Mouse (Mus musculus) right cerebral cortex, postnatal 14 days (tissue): ENCODE results near the gene Cat.

Source experiments
- DNase-seq: peaks from one replicate; pipeline ENCODE4 v3.0.0; 2022

Gene Cat

DNA sequence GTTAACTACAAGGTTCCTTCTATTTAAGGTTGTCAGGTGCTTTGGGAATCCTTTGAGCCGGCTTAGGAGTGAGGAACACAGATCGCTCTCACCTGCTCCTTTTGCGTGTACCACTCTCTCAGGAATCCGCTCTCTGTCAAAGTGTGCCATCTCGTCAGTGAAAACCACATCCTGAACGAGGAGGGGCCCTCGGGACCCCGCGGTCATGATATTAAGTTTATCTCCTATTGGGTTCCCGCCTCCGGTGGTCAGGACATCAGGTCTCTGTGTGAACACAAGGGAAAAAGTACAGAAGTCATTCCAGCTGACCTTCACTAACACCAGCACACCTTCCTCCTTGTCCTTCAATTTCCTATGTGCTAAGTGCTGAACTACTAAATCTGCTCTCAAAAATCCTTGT lies 8.3 kb downstream of the Cat start:
- no peak for DNase-seq

DNA sequence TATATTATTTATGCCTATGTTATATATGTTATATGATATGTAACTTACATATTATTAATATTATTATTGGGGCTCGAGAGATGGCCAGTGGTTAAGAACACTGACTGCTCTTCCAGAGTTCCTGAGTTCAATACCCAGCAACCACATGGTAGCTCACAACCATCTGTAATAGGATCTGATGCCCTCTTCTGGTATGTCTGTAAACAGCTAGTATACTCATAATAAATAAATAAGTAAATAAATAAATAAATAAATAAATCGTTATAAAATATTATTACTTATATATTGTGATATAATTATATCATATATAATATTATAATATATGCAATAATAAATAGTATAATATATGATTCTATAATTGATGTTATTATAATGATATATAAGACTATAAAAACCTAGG lies 8.8 kb downstream of the Cat start:
- no peak for DNase-seq

- DNase-seq, result no peak
Measured at GRCm38 (mm10) chr2:103473362-103473761, 11.6 kb downstream of the Cat start.

DNA sequence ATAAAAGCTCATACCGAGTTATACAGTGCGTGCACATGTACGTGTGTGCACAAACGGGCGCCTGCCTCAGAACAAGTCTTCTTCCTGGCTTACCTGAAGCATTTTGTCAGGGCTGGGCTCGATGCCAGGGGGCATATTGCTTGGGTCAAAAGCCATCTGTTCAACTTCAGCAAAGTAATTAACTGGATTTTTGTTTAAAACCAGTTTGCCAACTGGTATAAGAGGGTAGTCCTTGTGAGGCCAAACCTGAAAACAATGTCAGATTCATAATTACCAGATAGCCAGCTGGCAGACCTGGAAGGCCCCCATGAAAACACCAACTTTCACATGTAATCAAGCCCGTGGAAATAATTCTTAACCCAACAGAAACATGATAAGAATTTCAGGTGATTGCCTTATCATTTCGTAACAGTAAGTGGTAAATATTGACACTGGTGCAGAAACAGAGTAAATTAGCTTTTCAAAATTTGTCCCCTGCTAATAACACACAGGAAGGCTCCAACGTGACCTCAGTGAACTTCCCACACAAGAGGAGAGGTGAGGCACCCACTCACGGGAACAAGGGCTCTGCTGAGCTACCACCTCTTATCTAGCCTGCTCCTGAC lies 17.9 kb downstream of the Cat start:
- DNase-seq, result no peak

- DNase-seq, result no peak
Measured at GRCm38 (mm10) chr2:103466272-103466671, 18.7 kb downstream of the Cat start.

- no peak for DNase-seq
Measured at GRCm38 (mm10) chr2:103465429-103465828, 19.5 kb downstream of the Cat start.

DNA sequence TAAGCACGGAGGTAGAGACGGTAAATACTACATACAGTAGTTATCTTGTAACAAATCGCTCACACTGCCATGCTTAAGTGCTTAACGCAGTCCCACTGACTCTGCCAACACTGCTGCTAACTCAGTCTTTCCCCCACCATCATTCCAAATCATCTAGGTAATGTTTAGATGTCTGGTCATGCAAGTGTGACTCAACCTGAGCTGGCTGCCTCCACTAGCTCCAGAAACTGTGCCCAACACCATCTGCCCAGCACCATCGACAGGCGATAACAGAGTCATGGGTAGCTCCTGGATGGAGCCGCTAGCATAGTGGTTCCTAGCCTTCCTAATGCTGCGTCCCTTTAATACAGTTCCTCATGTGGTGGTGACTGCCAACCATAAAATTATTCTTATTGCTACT lies 20.4 kb downstream of the Cat start:
- no peak for DNase-seq

GRCm38 (mm10) chr2:103462746-103463145 lies 22.2 kb downstream of the Cat start:
- no peak for DNase-seq

DNA sequence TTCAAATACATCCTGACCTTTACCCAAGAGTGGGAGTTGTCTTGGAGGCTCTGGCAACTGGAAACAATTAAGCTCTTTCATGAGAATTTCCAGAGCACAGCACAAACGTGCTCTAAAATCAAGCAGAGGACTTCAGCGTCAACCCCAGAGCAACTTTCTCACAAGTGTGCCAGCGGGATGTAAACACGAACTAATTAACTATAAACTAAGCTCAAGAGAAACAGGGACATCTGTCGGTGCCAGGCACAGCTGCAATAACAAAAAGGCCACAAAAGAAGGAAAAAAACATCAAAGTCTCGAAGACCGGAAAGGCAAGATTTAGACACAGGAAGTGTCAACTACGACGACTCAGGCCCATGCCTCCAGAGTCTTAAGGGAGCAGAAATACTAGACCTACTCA lies 23.2 kb downstream of the Cat start:
- DNase-seq, result no peak

GRCm38 (mm10) chr2:103461210-103461609 lies 23.8 kb downstream of the Cat start:
- DNase-seq, result no peak

- no peak for DNase-seq
Measured at GRCm38 (mm10) chr2:103459069-103459468, 25.9 kb downstream of the Cat start.

DNA sequence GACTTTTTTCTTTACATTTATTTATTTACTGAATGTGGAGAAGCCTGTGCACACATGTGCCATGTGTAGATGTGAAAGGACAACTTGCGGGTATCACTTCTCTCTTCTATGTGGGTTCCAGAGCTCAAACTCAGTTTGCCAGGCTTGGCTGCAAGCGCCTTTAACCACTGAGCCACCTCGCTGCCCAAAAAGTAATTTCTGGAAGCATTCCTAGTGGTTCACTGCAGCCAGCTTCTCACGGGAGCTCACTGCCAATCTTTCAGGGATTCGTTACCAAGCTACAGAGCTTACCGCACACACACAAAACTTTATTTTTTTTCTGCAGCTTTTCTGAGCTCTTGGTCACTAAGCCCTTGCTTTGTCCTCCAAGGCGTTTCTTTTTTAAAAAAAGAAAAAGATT lies 27.3 kb downstream of the Cat start:
- no peak for DNase-seq

GRCm38 (mm10) chr2:103457048-103457447 lies 27.9 kb downstream of the Cat start:
- no peak for DNase-seq

DNA sequence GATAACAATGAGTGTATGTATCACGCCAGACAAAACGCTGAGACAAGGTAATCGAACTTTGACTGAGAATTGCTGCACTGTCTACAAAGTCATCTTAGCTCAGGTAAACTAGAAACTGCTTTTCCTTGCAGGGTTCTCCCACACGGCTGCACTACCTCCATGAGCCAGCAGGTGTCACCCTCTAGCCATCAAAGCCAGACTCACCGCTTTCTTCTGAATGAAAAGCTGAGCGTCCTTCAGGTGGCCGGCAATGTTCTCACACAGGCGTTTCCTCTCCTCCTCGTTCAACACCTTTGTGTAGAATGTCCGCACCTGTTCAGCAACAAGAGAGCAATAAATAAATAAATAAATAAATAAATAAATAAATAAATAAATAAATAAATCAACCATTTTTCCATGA lies 28.3 kb downstream of the Cat start:
- peak; percentile 87 for DNase-seq

DNA sequence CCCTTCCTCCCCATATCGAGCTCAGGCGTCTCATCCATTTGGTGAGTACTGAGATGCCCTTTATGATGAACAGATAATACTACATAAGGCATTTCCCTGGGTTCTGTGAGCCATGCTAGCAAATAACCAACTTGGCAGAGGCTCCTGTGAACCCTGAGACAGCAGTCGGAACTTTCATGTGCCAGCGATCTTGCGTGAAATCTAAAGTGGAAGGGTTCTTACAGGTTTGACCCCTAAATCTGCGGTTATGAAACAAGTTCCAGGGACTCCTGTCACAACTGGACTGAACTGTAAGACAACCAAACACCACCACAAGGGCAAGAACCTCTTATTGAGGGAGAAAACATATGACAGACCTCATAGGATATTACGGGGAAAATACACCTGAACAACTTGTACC lies 29.2 kb downstream of the Cat start:
- DNase-seq, result no peak

DNA sequence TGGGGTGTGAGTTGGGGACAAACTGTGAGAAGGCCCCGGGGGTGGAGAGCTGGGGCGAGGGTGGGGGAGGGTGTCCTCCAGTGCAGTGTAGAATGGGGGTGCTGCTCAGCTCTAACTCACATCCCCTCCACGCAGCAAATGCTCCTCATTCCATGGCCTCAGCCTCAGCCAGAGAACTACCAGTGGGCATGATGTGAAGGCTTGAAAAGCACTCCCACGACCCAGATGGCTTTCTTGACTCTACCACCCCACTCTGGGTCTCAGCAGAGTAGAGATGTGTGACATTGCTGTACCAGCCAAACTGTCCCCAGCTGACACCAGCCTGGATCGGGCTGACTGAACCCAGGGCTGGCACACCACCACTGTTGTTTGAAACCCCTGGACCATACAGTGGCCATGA lies 32.4 kb downstream of the Cat start:
- DNase-seq, result no peak

- DNase-seq, result no peak
Measured at GRCm38 (mm10) chr2:103450267-103450666, 34.7 kb downstream of the Cat start.

DNA sequence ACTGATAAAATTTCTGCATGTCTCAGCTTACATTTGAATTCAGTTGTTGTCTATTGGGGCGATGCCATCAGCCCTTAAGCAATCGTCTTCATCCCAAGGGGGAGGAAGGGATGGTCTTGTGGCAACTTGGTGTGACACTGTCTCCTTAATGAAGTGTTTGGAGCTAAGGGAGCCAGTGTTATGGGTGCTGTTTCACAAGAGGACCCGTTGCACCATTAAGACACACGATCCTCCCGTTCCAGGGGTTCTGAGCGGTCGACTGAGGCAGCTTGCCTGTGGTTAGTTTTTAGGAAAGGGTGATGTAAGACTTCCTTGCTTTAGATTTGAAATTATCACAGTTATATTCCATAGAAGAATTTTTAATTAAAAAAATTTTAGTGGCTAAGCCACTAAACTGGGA lies 35.1 kb downstream of the Cat start:
- no peak for DNase-seq

DNA sequence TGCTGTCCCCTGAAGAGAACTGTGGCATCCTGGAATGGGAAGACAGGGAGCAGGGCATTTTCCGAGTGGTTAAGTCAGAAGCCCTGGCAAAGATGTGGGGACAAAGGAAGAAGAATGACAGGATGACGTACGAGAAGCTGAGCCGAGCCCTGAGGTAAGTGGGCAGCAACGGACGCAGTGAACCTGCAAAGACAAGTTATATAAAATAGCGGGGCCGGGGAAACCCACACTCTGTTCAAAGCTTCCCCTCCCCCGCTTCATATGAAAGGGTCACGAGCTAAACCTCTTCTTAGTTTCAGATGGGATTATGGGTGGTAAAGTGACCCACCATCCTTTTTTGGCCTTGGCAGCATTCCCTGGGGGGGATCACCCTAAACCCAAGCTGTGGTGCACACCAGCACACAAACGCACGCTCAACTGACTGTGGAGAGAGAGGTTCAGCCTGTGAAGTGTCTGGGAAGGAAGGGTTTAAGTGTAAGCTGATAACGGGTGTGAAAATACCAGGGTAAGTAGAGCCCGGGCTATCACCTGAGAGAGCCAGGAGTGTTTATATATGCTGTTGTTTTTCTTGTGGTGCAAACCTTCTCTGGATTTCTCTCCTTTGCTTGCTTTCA lies 35.9 kb downstream of the Cat start:
- no peak for DNase-seq

DNA sequence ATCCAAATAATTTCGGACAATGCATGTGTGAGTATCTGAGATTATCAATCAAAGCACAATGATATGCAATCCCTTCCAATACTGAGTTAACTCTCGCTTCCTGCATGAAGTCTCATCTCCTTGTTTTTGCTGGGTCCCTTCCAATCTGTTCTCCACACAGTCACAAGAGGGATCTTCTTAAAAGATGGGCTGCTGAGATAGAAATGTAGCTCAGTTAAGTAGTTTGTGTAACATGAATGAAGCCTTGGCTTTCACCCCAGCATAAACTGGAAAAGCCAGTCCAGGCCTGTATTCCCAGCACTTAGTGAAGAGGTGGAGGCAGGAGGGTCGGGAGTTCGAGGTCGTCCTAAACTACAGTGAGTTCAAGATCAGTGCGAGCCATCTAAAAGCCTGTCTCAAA lies 38.6 kb downstream of the Cat start:
- DNase-seq, result no peak

GRCm38 (mm10) chr2:103445776-103446175 lies 39.2 kb downstream of the Cat start:
- peak; percentile 50 for DNase-seq

DNA sequence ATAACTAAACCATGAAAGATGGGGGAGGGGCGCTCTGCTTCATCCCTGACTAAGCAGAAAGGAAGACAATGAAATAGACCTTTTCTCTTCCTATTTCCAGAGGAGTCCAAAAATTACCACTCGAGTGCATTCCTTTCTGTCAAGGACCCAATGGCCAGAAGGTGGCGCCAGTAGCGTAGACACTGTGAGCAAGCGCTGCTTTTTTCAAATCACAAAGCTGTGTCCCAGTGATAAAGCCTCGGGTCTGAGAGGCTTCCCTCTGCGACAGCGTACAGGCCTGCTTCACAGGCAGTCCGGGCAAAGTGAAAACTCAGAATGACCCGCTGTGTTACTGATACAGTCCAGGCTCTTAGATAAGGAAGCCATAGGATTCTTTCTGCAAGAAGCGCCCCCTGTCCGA lies 45.2 kb downstream of the Cat start:
- peak; percentile 91 for DNase-seq

DNA sequence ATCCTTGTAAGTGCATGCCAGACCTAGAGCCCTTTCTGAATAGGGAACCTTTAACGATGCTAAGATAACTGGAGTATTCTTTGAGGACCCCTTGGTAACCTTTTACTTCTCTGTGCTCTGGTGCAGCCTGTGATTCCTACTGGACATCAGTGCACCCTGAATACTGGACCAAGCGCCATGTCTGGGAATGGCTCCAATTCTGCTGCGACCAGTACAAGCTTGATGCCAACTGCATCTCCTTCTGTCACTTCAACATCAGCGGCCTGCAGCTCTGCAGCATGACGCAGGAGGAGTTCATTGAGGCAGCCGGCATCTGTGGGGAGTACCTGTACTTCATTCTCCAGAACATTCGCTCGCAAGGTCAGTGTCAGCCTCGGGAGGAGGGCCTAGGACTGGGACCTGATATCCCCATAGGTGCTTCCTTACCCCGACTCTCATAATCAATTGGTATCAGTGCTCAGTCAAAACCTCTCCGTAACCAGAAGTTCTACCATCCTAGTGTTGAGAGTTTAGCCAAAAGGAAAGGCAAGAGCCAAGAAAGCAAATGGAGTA lies 45.8 kb downstream of the Cat start:
- no peak for DNase-seq

DNA sequence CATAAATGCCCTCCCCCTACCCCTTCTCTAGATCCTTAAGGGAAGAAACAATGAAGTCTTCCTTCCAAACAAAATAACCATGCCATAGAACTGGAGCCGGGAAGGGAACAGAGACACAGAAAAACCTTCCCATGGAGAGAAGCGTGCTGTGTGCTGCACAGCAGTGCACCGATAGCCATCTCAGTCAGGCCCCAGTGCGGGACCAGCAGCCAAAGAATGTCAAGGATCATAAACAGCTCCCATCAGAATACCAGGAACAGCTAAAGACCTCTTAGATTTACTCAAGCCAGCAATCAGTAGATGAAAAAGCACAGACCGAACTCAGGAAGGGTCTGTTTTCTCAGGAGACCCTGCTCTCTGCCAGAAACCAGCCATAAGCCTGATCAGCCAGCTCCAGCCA lies 48.4 kb downstream of the Cat start:
- DNase-seq, result no peak

GRCm38 (mm10) chr2:103435110-103435509 lies 49.9 kb downstream of the Cat start:
- DNase-seq, result no peak
